Mouse (Mus musculus) hematopoietic stem cell, adult 5-6 weeks (primary cell): ENCODE data around the gene Tsc22d3. TPM values are rescaled to one million over a fixed set of nuclear protein-coding genes. Genes with fewer than 3 reads are reported as not detected.

ENCODE experiments used
- ATAC-seq, 2 experiments: fragments of 125-278 bp in 1 of 2; replicated peaks in 1 of 2; 2 replicates each; pipeline ENCODE4 v1.8.0; 2016 to 2017; ENCODE audit warnings: inconsistent platforms in 2 of 2, mild to moderate bottlenecking in 2 of 2, moderate number of reproducible peaks in 2 of 2, low read depth in 1 of 2, moderate TSS enrichment in 1 of 2; ENCODE audit not compliant: low FRiP score in 2 of 2, poor library complexity in 2 of 2, severe bottlenecking in 2 of 2, insufficient read depth in 1 of 2, low TSS enrichment in 1 of 2
- total RNA-seq: library from RNA; stranded (forward); fragments of 172-1452, 232-1000 nt; gene quantifications from 2 replicates; pipeline ENCODE4 v1.2.3, GENCODE M21; 2017

Gene Tsc22d3
- total RNA-seq, 1 experiment from 2014 or later: 66.6 TPM

DNA sequence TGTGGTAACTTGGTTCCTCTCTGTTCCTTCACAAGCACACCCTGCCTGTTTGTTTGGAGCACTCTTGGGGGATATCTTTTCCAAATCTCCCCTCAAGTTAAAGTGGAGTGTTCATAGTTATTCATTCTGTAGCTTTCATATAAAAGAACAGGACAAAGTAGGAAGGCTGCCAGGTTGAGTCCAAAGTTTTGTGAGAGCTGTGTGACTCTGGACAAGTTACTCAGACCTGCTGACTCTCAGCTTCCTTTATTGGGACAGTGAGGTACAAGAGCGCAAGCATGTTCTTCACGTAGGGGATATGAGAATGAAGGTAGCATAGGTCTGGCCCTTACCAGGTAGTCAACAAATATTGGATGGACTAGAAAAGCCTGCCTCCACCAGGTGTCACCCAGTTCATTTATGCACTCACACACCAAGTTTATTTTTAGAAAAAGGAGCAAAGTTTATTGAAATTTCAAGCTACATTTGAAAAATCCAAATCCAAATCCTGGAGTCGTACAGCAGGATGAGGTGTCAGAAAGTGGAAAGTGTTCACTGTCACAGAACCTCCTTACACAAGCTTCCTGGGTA, 61.3 kb downstream of the Tsc22d3 start:
- no peak for ATAC-seq

- ATAC-seq: no peak
Observed at GRCm38 (mm10) chrX:140538649-140539048, 61.8 kb downstream of the Tsc22d3 start.

GRCm38 (mm10) chrX:140537662-140538061, 62.8 kb downstream of the Tsc22d3 start:
- ATAC-seq: peak; percentile 82

- ATAC-seq: no peak
Observed at GRCm38 (mm10) chrX:140535487-140535886, 65.0 kb downstream of the Tsc22d3 start.

GRCm38 (mm10) chrX:140534306-140534705, 66.2 kb downstream of the Tsc22d3 start:
- ATAC-seq: no peak

GRCm38 (mm10) chrX:140532325-140532724, 68.1 kb downstream of the Tsc22d3 start:
- no peak for ATAC-seq

GRCm38 (mm10) chrX:140531356-140531755, 69.1 kb downstream of the Tsc22d3 start:
- ATAC-seq: no peak

DNA sequence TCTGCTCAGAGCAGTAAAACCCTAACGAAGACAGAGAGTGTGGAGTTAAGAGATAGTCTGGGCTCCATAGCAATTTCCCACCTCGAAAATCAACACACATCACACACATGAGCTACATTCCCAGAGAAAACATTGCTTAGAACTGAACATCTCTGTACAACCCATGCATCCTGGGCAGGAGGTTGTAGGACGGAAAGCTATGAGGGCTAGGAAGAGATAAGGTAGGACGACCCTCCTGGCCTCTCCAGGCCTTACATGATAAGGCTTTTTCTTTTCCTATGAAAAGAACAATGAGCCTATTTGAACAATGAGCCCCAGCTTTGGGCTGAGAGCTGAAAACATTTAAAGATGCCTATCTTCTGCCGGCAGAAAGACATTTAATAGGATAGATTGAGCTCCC, 69.8 kb downstream of the Tsc22d3 start:
- no peak for ATAC-seq

GRCm38 (mm10) chrX:140529074-140529561, 71.3 kb downstream of the Tsc22d3 start:
- peak; percentile 87 to 88 for ATAC-seq

DNA sequence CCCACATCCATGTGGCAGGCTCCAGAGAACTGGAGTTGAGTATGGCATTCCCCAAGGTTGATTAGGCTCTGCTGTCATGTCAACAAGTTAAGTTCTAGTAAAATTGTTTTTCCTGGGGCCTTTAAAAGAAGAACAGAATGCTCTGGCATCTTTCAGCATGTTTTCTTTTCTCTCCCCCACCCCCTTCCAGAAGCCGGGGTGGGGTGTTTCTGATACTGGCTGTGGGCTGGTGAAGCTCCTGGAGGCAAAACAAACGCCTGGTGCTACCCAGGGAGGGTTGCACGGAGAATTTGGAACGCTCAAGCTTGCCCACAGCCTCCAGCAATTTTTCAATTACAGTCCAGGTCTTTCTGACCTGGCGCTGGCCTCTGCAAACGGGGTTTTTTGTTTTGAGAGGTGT, 73.2 kb downstream of the Tsc22d3 start:
- no peak for ATAC-seq

DNA sequence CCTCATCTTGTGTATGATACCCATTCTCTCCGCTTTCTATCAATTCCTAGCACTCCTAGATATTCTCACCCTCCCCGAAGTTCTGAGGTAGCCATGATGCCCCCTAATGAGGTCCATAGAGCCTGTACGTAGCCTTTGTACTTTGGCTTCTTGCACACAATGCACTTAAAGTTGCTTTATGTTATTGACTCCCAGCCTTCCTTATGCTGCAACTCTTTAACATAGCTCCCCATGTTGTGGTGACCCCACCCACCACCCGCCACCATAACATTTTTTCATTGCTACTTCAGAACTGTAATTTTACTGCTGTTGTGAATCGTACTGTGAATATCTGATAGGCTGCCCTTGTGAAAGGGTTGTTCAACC, 74.2 kb downstream of the Tsc22d3 start:
- ATAC-seq: no peak

DNA sequence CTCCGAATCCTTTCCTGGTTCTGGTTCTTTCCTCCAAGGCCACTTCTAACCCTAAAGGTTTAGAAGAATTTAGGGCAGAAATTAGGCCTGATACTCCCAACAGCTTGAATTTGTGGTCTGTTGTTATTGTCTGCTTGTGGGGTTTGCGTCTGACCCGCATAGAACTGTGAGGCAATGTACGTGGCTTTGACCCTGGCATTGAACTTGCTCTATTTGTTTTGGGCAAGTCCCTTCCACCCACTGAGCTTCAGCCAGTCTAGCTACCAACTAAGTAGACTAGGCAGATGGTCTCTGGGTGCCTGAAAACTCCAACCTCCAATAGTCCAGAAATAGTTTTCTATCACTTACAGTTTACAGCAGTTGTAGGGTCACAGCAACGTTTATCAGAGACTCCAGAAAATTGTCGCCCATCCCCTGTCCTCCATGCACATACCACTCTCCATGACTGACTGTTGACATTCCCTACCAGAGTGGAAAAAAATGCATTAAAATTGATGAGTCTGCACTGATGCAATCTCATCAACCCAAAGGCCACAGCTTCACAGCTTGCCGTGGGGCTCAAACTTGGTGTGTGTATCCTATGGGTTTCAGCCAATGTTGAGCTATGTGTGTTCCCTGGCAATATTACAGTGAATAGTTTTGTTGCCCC, 74.7 kb downstream of the Tsc22d3 start:
- ATAC-seq: no peak

GRCm38 (mm10) chrX:140524231-140524630, 76.2 kb downstream of the Tsc22d3 start:
- ATAC-seq: no peak

DNA sequence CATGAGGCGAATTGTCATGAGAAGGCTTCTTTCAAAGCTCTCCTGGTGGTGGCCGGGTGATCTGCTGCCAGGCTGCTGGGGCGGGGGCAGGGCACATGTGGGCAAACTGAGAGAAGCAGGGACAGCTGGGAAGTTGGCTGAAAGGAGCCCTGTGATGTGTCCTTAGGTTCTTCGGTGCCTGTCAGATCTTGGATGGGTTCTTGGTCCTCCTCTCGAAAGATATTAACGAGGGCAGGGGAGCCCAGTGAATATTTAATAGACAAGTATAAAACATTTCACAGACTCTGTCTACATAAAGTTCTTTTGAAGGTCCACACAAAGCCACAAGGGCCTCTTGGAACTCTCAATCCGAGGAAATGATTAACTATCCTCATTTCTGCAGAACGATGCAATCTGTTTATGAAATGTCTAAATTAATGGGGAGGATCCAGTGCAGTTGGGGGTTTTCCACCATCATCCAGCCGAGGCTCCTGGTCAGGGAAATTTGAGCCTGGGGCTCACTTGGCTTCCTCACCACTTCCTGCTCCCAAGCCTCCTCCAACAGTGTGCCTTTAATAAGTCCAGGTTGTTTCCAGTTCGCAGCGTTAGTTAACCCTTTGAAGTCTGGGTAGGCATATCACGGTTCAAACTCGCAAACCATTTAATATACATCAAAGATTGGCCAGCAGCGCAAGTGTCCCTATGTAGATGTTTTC, 78.2 kb downstream of the Tsc22d3 start:
- no peak for ATAC-seq

- ATAC-seq: peak; percentile 98 to 99
Observed at GRCm38 (mm10) chrX:140520146-140521102, 80.0 kb downstream of the Tsc22d3 start.

- ATAC-seq: no peak
Observed at GRCm38 (mm10) chrX:140518351-140518750, 82.1 kb downstream of the Tsc22d3 start.

- peak in 1 of 2 experiments; percentile 40; a peak in 1 of 4 replicates for ATAC-seq
Observed at GRCm38 (mm10) chrX:140513379-140513778, 87.1 kb downstream of the Tsc22d3 start.
